Mouse (Mus musculus) right cerebral cortex, adult 2 months (tissue): ENCODE data around the gene Chtf18.
"Not testable (repeated sequence)": the region's sequence is repeated elsewhere in the genome, so short reads cannot be mapped to it uniquely, and the experiment has no call there.

Experiments used
- DNase-seq, 2 experiments: peaks; one replicate each; pipeline ENCODE4 v3.0.0; 2021 to 2022; ENCODE audit warnings: low spot score in 2 of 2

The Chtf18 gene

DNA sequence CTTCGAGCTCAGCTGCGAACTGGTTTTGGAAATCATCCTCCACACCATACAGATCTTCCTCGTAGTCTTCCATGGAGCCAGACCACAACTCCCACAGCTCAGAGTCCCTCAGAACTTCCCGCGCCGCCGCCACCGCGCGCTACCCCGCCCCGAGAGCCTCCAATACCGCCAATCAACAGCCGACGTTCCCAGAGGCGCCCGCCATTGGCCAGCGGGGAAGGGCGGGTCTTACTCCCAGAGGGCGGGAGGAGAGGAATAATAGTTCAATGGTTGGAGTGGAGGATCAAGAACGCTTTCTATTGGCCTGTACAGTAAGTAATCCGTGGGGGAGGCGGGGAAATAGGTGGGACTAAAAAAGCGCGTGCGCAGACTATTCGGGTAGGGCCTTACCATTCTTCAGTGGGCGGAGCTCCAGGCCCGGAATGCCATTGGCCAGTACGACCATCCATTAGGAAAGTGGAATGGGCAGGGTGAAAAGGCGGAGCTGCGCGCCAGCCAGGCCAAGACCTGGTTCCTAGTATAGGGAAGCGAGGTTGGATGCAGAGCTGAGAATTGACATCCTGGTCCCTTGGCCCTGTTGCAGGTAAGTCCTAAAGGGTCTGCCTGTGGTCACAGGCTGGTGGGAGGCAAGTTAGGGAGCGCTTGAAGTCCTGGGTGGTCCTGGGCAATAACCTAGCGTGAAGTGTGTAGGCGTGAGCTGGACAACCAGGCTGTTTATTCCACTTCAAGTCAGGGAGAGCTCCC, at the start of gene Chtf18, which contains the start of gene Rpusd1:
TSS of gene Chtf18 (minus strand) at position 155 of the 744 bp plus-strand sequence.
TSS of gene Rpusd1 (plus strand) at position 406 of the 744 bp plus-strand sequence.
- peak; percentile 99 for DNase-seq

DNA sequence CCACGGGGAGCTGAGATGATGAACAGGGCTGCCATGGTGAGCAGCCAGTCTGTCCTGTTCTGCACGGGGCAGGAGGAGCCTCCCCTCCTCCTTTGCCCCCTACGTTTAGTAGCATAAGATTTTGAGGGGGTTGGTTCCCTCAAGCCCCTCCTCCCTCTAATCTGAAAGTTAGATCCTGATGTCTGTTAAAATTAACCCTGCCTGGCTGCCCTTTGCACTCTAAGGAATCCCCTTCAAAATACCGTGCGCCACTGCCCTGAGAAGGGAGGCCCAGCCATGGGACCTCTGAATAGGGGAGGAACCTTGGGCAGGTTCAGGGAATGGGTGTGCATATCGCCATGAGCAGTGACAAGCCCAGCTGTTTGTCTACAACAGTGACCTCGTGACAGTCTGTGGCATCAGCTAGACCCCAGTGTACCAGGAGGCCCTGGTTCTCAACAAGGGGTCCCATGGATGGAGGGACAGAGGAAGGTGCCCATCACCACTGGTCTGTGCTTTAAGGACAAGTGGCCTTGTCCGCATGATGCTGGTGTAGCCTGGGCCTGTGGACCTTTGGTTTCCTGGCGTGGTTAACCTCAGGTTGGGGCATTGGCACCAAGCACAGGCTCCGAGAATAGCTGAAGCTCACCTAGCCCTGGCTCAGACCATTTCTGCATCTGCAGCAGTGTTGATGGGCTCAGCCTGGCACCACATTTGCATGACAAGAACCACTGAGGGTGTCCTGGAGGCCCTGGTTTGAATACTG, 48.3 kb upstream of the Chtf18 start:
- no peak for DNase-seq

DNA sequence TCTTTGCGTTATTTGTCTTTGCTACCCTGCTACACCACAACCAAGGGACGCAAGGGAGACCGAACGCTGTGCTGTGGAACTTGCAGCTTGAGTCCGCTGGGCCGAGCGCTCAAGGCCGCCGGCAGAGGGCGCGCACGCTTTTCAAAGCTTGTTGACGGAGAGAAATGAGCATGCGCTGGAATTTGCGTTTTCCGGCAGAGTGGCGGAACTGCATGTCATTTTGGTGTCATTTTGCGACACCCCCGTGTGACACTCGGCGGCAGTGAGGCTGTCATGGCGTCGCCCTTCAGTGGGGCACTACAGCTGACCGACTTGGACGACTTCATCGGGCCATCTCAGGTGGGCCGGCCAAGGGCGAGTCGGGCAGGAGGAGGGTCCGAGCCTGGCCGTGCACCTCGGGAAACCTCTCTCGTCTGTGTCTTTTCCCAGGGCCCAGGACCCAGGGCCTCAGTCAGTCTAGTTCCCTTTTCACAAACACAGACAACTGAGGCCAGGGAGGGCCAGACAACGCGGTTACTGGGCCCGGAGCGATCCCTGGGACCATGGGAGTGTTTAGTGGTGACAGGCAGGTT, 46.4 kb upstream of the Chtf18 start, which contains the start of gene Narfl:
TSS of gene Narfl (plus strand) at position 228 of the 572 bp plus-strand sequence.
- DNase-seq: peak; percentile 98 to 100

DNA sequence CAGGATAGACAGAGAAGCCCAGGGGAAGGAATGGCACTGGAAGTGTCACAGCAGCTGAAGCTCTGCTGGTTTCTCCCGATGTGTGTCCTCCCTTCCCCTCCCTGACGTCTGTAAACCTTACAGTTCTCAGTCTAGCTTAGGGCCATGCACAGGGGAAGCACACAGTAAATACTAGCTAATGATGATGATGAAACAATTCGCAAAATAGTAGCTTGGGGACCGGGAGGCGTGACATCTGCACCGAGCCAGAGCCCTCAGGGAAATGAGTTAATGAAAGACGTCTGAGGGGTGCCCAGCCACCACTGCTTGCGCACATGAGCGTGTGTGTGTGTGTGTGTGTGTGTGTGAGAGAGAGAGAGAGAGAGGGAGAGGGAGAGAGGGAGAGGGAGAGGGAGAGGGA, 42.1 kb upstream of the Chtf18 start:
- no peak for DNase-seq

DNA sequence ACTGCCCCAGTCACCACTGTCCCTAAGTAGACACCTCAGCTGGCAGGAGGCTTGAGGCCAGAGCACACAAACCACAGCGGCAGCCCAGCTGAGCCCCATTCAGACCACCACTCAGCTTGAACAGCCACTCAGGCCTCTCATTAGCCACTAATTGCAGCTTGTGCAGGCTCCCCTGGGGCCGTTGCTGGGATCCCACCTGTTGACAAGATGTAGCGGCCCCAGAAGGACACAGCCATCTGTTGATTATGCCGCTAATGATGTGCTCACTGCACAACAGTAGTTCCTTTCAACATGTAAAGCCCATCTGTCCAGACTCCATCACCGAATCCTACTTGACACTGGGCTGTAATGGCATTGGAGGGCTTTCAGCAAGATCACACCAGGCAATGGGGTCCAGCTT, 38.7 kb upstream of the Chtf18 start:
- no peak for DNase-seq

DNA sequence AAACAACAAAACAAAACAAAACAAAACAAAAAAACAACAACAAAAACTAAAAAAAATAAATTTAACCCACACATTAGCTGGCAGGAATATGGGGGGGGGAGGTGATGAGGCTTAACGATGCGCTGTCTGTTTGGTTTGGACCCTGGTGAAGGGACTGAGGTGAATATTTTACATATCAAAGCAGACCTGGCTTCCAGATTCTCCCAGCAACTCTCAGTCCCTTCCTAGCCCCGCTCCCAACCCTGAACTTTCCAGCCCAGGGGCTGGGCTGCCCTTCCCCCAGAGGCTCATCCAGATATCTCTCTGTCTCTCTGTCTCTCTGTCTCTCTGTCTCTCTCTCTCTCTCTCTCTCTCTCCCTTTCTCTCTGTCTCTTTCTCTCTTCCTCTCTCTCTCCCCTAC, 35.4 kb upstream of the Chtf18 start:
- DNase-seq: no peak

DNA sequence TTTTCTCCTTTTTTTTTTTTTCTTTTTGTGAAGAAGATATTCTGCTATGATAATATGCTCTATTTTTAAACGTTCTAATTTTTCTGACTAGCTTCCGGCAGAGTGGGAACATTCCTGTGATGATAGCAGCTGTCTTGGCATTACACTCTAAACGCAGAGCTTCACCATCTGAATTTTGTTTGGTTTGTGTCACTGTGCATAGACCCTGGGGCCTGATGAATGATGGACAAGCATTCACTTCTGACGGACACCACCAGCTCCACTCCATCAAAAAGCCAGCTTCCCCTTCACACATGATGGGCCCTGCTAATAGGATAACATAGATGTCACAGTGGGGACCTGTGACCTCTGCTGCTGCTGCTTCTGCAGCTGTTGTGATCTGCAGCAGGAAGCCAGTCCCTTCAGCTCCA, 34.3 kb upstream of the Chtf18 start:
- peak; percentile 51 to 57 for DNase-seq

DNA sequence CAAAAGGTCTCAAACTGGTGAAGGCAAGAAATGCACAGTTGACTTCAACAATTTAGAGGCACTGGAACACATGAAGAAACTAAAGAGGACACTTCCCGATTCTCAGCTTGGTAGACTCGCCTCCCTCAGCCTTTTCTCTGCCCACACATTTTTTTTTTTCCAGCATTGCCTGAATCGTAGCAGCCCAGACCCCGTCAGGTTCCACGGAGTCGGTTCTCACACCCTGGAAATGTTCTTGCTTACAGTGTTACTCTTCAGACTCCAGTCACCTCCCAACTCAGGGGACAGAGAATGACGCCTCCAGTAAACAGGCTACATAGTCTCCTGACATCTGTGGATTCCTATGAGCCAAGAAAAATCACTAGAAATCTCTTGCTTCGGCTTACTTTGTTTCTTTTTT, 32.9 kb upstream of the Chtf18 start:
- DNase-seq: no peak

DNA sequence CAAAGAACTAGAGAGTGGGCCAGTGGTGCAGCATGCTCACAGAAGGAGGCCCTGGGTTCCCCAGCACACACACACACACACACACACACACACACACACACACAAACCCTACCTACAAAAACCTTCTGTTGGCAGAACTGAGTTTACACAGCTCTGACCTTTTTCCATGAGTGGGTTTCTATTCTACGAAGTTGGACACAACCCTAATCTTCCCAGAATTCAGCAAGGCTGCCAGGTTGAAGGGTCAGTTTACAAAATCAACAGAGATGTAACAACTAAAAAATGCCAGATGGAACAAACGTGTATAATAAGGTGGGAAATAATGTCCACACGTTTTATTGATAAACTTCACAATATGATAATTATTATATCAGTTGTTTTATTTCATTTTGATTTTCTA, 30.5 kb upstream of the Chtf18 start:
- no peak for DNase-seq

DNA sequence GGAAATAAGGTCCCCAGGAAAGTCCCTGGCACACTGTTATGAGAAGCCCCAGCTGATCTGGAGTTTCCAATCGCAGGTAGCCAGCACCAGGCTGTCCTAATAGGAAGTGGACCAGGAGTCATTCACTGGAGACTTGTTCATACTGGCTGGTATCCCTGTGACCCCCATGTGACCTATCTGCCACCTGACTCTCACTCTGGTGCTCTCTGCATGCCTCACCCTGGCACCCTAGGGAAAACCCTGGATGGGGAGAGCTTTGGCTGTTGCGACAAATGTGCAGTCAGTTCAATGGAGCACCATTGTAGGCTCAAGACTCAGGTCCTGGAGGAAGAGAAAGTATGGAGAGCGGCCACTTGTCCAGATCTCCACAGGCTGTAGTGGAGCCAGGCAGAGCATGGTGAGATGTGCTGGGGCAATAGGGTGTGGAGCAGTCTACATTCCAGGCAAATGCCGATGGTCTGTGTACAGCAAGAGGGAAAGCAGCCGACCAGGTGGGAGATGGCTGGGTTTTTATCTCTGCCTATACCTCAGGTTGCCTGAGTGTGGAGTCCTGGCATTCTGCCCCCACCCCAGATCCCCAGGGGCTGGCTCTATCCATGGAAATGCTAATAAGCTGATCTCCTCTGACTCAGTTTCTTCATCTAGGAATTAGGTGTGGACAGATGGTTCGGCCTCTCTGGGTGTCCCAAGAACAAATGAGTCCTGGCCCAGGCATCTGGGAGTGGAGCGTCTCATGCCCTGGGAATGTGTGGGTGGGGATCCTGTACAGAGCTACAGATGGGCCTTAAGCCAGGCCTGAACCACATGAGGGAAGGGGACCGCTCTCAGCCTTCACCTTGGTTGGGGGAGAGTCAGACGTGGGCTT, 29.4 kb upstream of the Chtf18 start:
- no peak for DNase-seq

DNA sequence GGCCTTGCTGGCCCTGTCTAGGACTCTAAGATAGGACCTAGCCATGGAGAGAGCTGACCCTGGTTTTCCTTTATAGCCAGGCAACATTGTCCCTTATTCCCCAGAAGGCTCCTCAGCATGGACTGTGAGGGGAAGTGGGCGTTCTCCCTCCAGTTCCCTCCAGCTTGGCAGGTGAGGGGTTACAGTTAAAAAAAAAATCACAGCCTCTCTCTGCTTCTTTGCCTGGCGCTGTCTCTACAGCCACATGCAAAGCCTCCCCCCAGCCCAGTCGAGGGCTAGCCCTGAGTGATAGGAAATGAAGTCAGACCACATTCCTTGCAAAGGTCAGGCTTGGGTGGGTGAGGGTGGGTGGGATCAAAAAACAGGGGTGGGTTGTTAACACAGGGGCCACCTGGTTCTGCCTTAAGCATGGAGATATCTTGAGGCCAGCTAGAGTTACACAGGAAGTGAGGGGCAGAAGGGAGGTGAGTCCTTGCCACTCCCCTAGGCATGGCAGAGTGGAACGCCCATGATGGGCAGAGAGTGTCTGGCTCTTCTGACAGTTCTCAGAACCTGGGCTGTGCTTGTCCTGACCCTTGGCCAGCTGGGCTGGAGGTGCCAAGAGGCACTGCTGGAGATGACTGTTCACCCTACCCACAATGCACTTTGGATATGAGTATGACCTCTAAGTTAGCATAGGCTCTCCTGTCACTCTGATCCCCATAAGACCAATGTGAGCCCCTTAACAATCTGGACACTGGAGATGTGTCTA, 28.6 kb upstream of the Chtf18 start:
- DNase-seq: no peak

DNA sequence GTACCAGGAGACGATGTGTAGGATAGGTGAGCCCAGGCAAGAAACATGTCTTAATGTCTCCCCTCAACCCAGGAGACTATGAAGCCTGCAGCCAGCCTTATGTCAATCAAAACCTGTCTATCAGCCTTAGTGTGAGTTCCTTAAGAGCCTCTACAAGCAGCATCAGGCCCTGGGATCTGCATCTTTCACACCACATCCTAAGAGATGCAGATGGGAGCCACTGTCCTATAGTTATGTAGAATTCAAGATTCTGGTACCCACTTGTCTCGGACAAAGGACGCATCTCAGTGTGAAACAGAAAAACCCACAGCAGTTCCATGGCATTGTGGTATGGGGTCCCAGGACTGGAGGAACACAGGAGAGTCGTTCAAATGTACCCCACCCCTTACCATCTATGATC, 27.9 kb upstream of the Chtf18 start:
- no peak for DNase-seq

DNA sequence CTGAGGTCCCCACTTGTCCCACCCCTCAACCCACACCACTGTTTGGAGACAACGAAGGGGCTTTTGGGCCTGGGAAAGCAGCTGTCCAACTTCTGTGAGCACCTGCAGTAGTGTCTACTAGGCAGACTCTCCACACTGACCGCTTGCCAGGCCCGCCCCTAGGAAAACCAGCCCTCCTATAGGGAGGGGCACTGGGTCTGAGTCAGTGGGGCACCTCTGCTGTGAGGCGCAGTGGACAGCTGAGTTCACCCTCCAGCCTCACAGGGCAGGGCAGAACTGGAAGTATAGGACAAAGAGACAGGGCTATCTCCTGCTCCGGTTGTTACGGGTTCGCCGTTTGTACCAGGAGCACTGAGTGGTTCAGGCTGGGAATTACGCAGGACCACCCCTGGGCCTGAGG, 27.0 kb upstream of the Chtf18 start, which contains the start of gene Msln:
TSS of gene Msln (minus strand) at position 138 of the 400 bp plus-strand sequence.
- DNase-seq: no peak

DNA sequence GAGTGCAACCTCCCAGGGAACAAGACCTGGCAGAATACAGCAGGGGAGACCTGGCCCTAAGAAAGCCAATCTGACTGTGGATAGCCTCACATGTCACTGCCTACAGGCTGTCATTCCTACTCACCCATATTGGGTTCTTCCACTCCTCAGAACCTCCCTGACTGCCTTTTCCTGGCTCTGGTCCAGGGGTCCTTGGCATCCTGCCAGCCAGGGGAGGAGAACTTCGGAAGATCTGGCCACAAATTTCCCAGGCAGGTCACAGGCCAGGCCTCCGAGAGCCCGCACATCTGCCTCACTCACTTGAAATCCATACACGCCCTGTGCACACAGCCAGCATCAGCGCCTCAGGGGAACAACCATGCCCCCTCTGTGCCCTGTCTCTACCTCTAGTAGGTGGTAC, 24.2 kb upstream of the Chtf18 start:
- DNase-seq: peak in 1 of 2 experiments; percentile 39

DNA sequence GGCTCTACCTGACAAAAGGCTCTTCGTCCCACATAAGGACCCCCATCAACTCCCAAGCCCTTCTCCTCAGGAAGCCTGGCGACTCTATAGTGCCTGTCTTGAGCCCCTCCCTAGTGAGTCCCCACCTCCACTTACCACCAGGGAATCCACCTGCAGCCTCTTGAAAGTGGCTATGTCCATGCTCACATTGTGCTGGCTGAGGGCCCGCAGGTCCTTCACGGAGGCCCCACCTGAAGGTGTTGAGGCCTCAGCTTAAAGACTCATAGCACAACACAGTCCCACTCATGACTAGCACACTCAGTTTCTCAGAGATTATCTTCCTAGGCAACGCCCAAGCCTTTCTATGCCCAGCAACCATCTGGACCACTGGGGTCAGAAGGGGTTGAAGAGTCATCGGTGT, 22.1 kb upstream of the Chtf18 start:
- no peak for DNase-seq

DNA sequence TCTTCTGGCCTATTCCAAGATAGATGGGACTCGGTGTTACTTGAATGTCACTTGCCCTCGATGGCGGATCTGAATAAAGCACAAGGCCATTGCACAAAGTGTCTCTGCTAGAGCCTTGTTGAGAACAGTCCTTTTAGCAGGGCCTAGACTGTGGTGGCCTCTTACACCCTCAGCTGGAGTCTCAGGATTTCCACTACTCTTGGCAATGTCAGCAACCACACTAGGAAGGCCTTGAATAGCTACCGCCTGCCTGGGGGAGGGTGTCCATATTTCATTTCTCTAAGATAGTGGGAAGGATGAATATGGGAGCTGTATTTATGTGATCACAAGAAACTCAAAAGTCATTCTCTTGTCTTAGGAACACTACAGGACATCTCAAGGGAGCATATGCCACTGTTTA, 21.0 kb upstream of the Chtf18 start:
- DNase-seq: no peak

DNA sequence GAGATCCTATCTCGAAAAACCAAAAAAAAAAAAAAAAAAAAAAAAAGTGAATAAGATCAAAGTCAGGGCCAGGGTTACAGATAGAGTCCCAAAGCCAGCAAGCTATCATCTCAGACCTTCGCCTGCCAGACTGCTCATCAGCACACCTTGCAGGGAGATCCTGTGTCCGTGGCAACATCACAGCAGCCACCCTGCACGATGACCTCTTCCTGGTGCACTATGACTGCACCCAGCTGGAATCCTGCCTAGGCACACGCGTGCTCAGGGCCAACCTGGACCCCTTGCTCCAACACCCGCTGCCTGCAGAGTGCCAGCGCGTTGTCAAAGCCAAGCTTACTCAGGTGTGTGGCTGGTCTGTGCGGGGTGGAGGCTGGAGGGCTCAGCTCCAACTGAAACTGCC, 17.1 kb upstream of the Chtf18 start:
- DNase-seq: no peak

DNA sequence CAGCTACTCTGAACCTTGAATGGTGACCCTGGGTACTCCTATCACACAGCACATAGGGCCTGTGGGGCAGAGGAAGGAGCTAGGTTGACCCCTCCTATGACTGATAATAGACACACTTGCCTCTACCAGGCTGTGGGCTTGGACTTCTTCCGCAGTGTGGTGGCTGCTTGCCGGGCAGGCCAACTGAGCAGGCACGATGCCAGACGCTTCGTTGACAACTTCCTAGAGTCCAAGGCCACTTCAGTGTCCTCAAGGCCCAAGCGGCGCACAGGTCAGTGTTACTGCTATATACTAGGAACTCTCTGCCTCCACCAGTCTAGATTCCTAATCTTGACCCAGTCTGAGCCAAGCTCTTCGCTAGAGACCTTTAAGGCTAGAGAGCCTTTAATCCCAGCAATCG, 16.6 kb upstream of the Chtf18 start:
- no peak for DNase-seq

DNA sequence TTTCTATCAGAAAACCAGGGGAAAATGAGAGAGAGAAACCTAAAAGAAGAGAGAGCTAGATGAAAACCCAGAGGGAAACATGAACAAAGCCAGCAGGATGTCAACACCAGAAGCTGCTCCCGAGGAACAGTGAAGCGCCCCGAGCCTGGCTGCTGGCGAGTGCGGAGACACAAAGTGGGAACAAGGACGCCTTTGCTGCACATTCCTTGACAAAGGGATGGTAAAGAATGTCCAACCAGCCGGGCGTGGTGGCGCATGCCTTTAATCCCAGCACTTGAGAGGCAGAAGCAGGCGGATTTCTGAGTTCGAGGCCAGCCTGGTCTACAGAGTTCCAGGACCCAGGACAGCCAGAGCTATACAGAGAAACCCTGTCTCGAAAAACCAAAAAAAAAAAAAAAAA, 14.3 kb upstream of the Chtf18 start:
- not testable (repeated sequence) for DNase-seq

DNA sequence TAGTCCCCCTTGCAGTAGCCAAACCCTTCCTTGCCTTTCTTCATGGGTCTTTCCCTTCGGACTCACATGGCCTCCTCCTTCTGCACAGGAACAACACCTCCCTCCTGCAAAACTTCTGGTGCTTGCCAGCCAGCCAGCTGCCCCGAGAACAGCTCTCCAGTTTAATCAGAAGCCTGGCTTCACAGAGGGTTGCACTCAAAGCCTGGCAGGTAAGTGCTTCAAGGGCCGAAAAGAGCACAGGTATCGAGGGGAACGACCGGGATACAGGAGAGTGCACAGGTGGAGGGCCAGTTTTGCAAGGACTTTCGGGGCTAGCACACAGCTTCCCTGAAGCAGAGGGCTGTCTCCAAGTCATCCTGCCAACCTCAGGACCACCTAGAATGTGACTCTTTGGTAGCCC, 11.6 kb upstream of the Chtf18 start:
- no peak for DNase-seq

DNA sequence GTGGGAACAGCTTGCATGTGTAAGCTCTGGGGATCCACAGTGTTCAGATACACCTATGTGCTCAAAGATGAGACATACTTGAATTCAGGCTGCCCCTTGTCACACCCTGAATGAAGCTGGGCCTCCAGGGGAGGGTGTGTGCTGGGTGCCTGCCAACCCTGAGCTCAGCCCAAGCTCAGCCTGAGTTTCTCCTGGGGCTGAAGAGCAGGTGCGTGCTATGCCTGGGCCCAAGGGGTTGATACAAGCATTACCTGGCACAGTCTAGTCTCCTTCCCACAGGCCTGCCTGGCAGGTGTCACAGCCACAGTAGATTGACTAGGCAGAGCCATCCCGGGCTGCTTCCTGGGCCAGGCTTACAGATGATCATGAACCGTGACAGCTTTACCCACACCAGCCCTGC, 8.5 kb upstream of the Chtf18 start, which contains the start of gene Mslnl:
TSS of gene Mslnl (plus strand) at position 298 of the 400 bp plus-strand sequence.
- DNase-seq: no peak
